Comparison of ENCODE assay signal across 11 mouse cellular contexts in genomic region chr4:151140368-151140982, GRCm38 (mm10). TPM values are rescaled to one million over a fixed set of nuclear protein-coding genes. Genes with fewer than 3 reads are reported as not detected.
A peak's percentile ranks its signal among the peaks of the same experiment; 100 is the strongest.
DNase-seq lines count a peak whose midpoint lies in the region; ATAC-seq and TF ChIP-seq lines count a peak whose summit lies in the region.
"Had no signal": no experiment of that assay in that cellular context is flagged by ENCODE, and none has a peak within 500 bp of the region (broad histone marks: within the 10 kb centered on the region; RNA-seq: fewer than 3 reads in every experiment).

No protein-coding gene starts in this region.

- DNase-seq in lung, embryonic 14.5 days = peak; percentile 78
- no peak for DNase-seq in lung, postnatal 4 days
- peak; percentile 95 for DNase-seq in forebrain, embryonic 10.5 days (ENCODE audit: extremely low spot score, low spot score)
- DNase-seq in layer of hippocampus, adult 9-10 months (ENCODE audit: low spot score) = peak; percentile 75
- no peak for DNase-seq in spleen, postnatal 14 days (ENCODE audit: low spot score in 2 of 2)
- DNase-seq in lung, postnatal 14 days = no peak
- no peak for DNase-seq in kidney, postnatal 36 days

- H3K4me2 ChIP-seq in lung, embryonic 14.5 days = peak overlapping the region; percentile 12; the same call in 1 of the 2 replicates
- H3K4me2 ChIP-seq in midbrain, embryonic 15.5 days = peak overlapping the region; percentile 55

- peaks cover 13% of the 10 kb centered on the region for H3K27me3 ChIP-seq in lung, embryonic 14.5 days (ENCODE audit: insufficient read depth, low read length)
- H3K27me3 ChIP-seq in forebrain, embryonic 10.5 days (ENCODE audit: poor library complexity, severe bottlenecking) = peaks cover 45% of the 10 kb centered on the region
- H3K27me3 ChIP-seq in midbrain, embryonic 15.5 days (replicated peaks) = no peaks in the 10 kb centered on the region

- H3K4me1 ChIP-seq in lung, embryonic 14.5 days (ENCODE audit: insufficient read depth) = peaks cover 4% of the 10 kb centered on the region; the same call in 1 of the 2 replicates
- peaks cover 46% of the 10 kb centered on the region for H3K4me1 ChIP-seq in forebrain, embryonic 10.5 days
- H3K4me1 ChIP-seq in midbrain, embryonic 15.5 days = peaks cover 41% of the 10 kb centered on the region

- WGBS in lung, embryonic 14.5 days = 2% methylated on average over 19 of the region's 20 CpGs
- 9% methylated on average over 19 of the region's 20 CpGs for WGBS in forebrain, embryonic 10.5 days
- WGBS in midbrain, embryonic 15.5 days = 3% methylated on average over 20 of the region's 20 CpGs

- H3K4me3 ChIP-seq in lung, embryonic 14.5 days (ENCODE audit: low read depth, low read length) = no peak overlapping the region
- H3K4me3 ChIP-seq in forebrain, embryonic 10.5 days = peak overlapping the region; percentile 42
- peak overlapping the region; percentile 24 for H3K4me3 ChIP-seq in midbrain, embryonic 15.5 days

- TF ChIP-seq CTCF in lung, embryonic 14.5 days (IDR thresholded peaks at IDR 0.05; ENCODE audit: low read depth) = no peak

- H3K27ac ChIP-seq in lung, embryonic 14.5 days (ENCODE audit: low read depth) = no peak overlapping the region
- peak overlapping the region; percentile 88 for H3K27ac ChIP-seq in forebrain, embryonic 10.5 days
- H3K27ac ChIP-seq in midbrain, embryonic 15.5 days = peak overlapping the region; percentile 94

- no peaks in the 10 kb centered on the region for H3K36me3 ChIP-seq in lung, embryonic 14.5 days (ENCODE audit: insufficient read depth)
- peaks cover 5% of the 10 kb centered on the region; the same call in 1 of the 2 replicates for H3K36me3 ChIP-seq in forebrain, embryonic 10.5 days (replicated peaks)
- peaks cover 8% of the 10 kb centered on the region; the same call in 1 of the 2 replicates for H3K36me3 ChIP-seq in midbrain, embryonic 15.5 days (replicated peaks)

- H3K9ac ChIP-seq in lung, embryonic 14.5 days = no peak overlapping the region
- peak overlapping the region; percentile 23; the same call in 1 of the 2 replicates for H3K9ac ChIP-seq in midbrain, embryonic 15.5 days

- peak; percentile 13; the same call in 1 of the 2 replicates for ATAC-seq in lung, embryonic 14.5 days (ENCODE audit: insufficient read depth)
- peak; percentile 81 for ATAC-seq in midbrain, embryonic 15.5 days (replicated peaks)
- ATAC-seq: Patski had no signal

- H3K9me3 ChIP-seq in lung, embryonic 14.5 days (ENCODE audit: low read depth, low read length) = no peaks in the 10 kb centered on the region; the same call in 1 of the 2 replicates
- H3K9me3 ChIP-seq in forebrain, embryonic 10.5 days = peaks cover 18% of the 10 kb centered on the region
- no peaks in the 10 kb centered on the region for H3K9me3 ChIP-seq in midbrain, embryonic 15.5 days

RNA-seq across cellular contexts. Expression of gene Gm13090, which starts 51.1 kb away (rescaled TPM):
- not detected in 2 replicates for polyA plus RNA-seq in lung, embryonic 14.5 days (2014; fragmentation: Nextera tagmentation; extraction: Ambion mirVana)
- not detected in 2 replicates for polyA plus RNA-seq in forebrain, embryonic 10.5 days (2016; fragmentation: Nextera tagmentation; extraction: Ambion mirVana)
- 0.24 and 0.48 TPM in 2 replicates for polyA plus RNA-seq in midbrain, embryonic 15.5 days (2015; fragmentation: Nextera tagmentation; extraction: Ambion mirVana)
- polyA plus RNA-seq: large intestine, adult 2 months; Patski; stomach, embryonic 16.5 days had no signal

Comparison
In these comparisons a context has a peak if more than half of its experiments do, and no peak if none do; other contexts are left out.
1. DNase-seq: peak in lung, embryonic 14.5 days (single experiment), forebrain, embryonic 10.5 days (single experiment) and layer of hippocampus, adult 9-10 months (single experiment); none in lung, postnatal 4 days (0 of 2), spleen, postnatal 14 days (0 of 2), lung, postnatal 14 days (single experiment) and kidney, postnatal 36 days (0 of 2).